Mouse (Mus musculus) forebrain, postnatal 0 days (tissue): Measurements from ENCODE around the gene Srrm3. TPM values are rescaled to one million over a fixed set of nuclear protein-coding genes. Genes with fewer than 3 reads are reported as not detected.

Source experiments
- ATAC-seq: fragments of 200-750 bp; cut with Nextera tagmentation; 2 replicates; pipeline ENCODE4 v1.8.0; 2017; ENCODE audit warnings: mild to moderate bottlenecking, moderate library complexity
- DNase-seq: peaks from one replicate; pipeline ENCODE4 v3.0.0-alpha.2; 2015
- H3K27ac ChIP-seq: fragments of 300-500 bp; sonication (generic); 2 replicates; pipeline ENCODE4 v1.5.1; 2014; ENCODE audit warnings: low read depth, mild to moderate bottlenecking, antibody characterized with exemption, low read length, moderate library complexity, mixed read lengths
- H3K27me3 ChIP-seq: fragments of 300-500 bp; sonication (generic); 2 replicates; pipeline ENCODE4 v1.6.1; 2014; ENCODE audit warnings: mild to moderate bottlenecking, low read length, mixed read lengths; ENCODE audit not compliant: insufficient read depth
- H3K36me3 ChIP-seq: fragments of 300-500 bp; sonication (generic); 2 replicates; pipeline ENCODE4 v1.6.1; 2014; ENCODE audit warnings: mild to moderate bottlenecking, moderate library complexity; ENCODE audit not compliant: insufficient read depth
- H3K4me1 ChIP-seq: fragments of 300-500 bp; sonication (generic); 2 replicates; pipeline ENCODE4 v1.6.1; 2014; ENCODE audit warnings: antibody characterized with exemption; ENCODE audit not compliant: insufficient read depth
- H3K4me2 ChIP-seq: fragments of 300-500 bp; sonication (generic); 2 replicates; pipeline ENCODE4 v1.6.1; 2014; ENCODE audit warnings: low read depth, mild to moderate bottlenecking, moderate library complexity
- H3K4me3 ChIP-seq: fragments of 300-500 bp; sonication (generic); 2 replicates; pipeline ENCODE4 v1.5.1; 2014; ENCODE audit warnings: low read depth, low read length, mixed read lengths
- H3K9ac ChIP-seq: fragments of 300-500 bp; sonication (generic); 2 replicates; pipeline ENCODE4 v1.6.1; 2014; ENCODE audit warnings: mild to moderate bottlenecking
- H3K9me3 ChIP-seq: fragments of 300-500 bp; sonication (generic); 2 replicates; pipeline ENCODE4 v1.6.1; 2016; ENCODE audit warnings: low read length
- CTCF ChIP-seq: sonication (generic); IDR thresholded peaks from 2 replicates; pipeline ENCODE4 v1.5.1; 2016; ENCODE audit warnings: antibody characterized with exemption, control low read depth, low read depth
- WGBS: fragments of 180-500 bp; shearing (Covaris S2); extraction: QIAGEN DNeasy Blood & Tissue Kit; methylation state at CpG from one replicate; pipeline ENCODE4 v1.1.7; 2014; 5-methylcytosine and 5-hydroxymethylcytosine counted together
- polyA plus RNA-seq: library from polyadenylated mRNA; unstranded; fragments of >200 nt; fragmentation: Nextera tagmentation; extraction: Ambion mirVana; gene quantifications from 2 replicates; pipeline ENCODE4 v1.2.1, GENCODE M21; 2015
- total RNA-seq: library from RNA; depleted of rRNA; stranded (reverse); fragments of >200 nt; gene quantifications from 2 replicates; pipeline ENCODE4 v1.2.3, GENCODE M21; 2014

Gene Srrm3
- total and polyA plus RNA-seq, 2 experiments from 2014 or later = 44.6 to 70.5 TPM

DNA sequence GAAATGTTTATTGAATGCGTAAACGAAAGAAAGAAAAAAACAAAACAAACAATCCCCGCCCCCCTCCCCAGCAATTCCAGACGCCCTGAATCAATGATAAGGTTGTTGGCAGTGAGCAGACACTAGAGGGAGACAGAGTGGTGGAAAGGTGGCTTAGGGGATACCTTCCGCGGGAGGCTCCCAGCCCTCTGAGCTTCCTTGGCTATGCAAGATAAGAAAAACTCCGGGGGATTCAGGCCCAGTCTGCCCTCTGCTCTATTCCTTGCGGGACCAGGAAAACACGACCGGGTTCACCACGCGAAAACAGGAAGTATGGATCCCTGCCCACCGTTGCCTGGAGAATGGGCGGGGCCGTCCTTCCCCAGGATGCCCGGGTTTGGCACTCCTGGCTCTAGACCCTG is 71.1 kb downstream of the Srrm3 start:
- Histone ChIP-seq H3K4me1 (no peaks in the 10 kb centered on the region), H3K9ac (peak overlapping the region; percentile 42; the same call in 1 of the 2 replicates), H3K27me3 (no peaks in the 10 kb centered on the region), H3K4me3 (peak overlapping the region; percentile 30), H3K27ac (peak overlapping the region; percentile 9; the same call in 1 of the 2 replicates), H3K9me3 (no peaks in the 10 kb centered on the region), H3K4me2 (peak overlapping the region; percentile 60), H3K36me3 (peaks cover 6% of the 10 kb centered on the region; the same call in 1 of the 2 replicates)
- ATAC-seq (peak; percentile 72), DNase-seq (peak; percentile 84)
- WGBS = 2% methylated on average over 16 of the region's 16 CpGs
- TF ChIP-seq CTCF = peak; percentile 77

DNA sequence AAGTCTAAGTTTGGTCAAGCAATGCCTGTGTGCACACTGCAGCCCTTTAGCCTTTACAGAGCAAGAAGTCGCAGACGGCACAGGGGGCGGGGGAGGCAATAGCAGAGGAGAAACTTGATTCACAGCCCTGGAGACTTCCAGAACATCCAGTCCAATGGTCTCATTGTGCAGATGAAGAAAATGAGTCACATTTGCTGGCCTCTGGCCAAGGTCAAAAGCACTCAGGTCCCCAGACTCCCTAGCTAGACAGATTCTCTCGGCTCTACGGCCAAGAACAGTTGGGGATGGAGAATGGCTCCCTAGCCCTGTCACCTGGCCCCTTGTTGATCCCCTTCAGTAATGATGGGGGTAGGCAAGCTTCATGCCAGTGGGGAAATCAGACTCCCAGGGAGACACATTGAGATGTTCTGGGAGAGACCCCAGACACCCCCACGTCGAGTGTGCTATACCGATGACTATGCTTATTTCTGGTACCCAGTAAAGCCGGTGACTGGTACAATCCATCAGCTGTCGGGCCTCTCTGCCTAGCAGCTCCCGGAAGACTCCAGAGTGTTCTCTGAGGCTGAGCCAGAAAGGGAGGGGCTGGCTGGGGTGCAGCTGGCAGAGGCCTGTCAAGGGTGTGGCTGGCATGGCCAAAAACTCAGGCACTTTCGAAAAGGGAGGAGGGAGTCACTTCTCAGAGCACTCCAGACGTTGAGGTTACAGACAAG is 72.9 kb downstream of the Srrm3 start:
- H3K36me3 ChIP-seq = no peaks in the 10 kb centered on the region
- TF ChIP-seq CTCF = no peak
- H3K4me2 ChIP-seq = no peak overlapping the region
- peak; percentile 62 for ATAC-seq
- no peak overlapping the region for H3K4me3 ChIP-seq
- no peak overlapping the region for H3K27ac ChIP-seq
- no peaks in the 10 kb centered on the region for H3K4me1 ChIP-seq
- WGBS = 39% methylated on average over 13 of the region's 13 CpGs
- no peak overlapping the region for H3K9ac ChIP-seq
- peak; percentile 60 for DNase-seq
- H3K9me3 ChIP-seq = no peaks in the 10 kb centered on the region
- no peaks in the 10 kb centered on the region for H3K27me3 ChIP-seq

DNA sequence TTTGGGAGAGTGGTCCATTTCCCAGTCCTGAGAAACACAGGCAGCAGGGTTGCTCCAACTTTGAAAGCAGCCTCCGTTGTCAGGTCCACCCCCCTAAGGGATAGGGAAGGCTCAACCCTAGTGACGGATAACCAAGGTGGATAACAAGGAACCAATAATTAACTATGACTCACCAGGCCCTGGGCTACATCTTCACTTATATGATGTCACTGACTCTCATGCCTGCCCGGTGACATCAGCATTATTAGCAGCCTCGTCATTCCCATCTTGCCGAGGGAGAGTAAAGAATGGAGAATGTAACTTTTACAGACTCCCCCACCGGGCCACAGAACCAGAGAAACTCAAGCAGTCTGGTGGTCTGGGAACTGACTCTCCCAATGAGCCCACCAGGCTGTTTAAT is 78.0 kb downstream of the Srrm3 start:
- Histone ChIP-seq H3K36me3 (no peaks in the 10 kb centered on the region), H3K4me1 (no peaks in the 10 kb centered on the region), H3K9me3 (no peaks in the 10 kb centered on the region), H3K27me3 (peaks cover 6% of the 10 kb centered on the region), H3K9ac (no peak overlapping the region), H3K27ac (no peak overlapping the region), H3K4me3 (no peak overlapping the region), H3K4me2 (no peak overlapping the region)
- WGBS = 63% methylated on average over 6 of the region's 6 CpGs
- DNase-seq (no peak), ATAC-seq (no peak)
- no peak for TF ChIP-seq CTCF

DNA sequence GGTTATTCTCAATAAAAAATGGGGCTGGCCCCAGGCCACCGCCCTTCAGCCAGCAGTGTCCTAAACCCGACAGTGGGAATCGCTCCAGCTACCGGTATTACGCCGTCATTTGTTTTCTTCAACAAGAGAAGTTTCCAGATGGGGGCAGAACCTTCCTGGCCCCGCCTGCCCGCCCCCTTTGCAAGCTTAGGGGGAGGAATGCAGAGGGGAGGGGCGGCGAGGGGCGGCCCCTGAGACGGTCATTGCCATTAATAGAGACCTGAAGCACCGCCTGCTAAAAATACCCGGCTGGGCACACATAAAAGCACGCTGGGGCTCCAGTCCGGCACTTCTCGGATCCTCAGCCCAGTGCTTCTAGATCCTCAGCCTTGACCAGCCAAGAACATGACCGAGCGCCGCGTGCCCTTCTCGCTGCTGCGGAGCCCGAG is 81.0 kb downstream of the Srrm3 start, which contains the start of gene Hspb1:
TSS of gene Hspb1 (plus strand) at position 245 of the 428 bp plus-strand sequence.
- Histone ChIP-seq H3K9me3 (no peaks in the 10 kb centered on the region), H3K4me2 (peak within 1 kb of the TSS; percentile 25), H3K4me1 (no peaks in the 10 kb centered on the region), H3K4me3 (peak within 1 kb of the TSS; percentile 6; the same call in 1 of the 2 replicates), H3K9ac (no peak within 1 kb of the TSS), H3K27ac (no peak within 1 kb of the TSS), H3K27me3 (peaks cover 14% of the 10 kb centered on the region), H3K36me3 (no peaks in the 10 kb centered on the region)
- 2% methylated on average over 22 of the region's 24 CpGs for WGBS
- DNase-seq (no peak), ATAC-seq (no peak)
- TF ChIP-seq CTCF = no peak

DNA sequence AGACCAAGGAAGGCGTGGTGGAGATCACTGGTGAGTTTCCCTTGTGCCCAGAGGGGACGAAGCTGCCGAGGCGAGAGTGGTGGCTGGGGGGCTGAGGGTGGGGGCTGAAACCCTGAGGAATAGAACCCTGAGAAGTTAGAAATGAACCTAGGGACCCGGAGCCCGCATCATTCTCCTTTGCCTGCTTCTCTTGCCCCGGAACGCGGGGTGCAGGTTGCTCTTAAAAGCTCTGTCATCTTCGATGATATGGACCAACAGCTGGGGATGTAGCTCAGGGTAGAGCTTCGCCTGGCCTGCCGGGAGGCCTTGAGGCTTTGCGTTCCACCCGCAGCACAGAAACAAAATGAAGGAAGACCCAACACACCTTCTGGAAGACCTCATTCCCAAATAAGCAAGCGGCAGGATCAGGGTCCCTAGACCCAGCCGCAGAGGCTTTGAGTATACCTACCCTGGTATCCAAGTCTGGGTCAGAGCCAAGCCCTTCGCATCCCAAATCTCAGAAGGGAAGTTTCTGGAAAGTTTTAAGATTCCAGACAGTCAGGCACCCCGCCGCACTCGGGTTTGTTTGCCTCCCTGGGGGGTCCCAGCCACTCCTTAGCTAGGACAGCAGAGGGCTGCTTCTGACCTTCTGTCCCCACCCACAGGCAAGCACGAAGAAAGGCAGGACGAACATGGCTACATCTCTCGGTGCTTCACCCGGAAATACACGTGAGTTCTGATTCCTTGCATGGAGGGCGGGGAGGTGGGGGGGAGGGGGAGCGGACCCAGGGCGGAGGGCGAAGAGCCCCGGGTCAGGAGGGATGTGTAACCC is 81.9 kb downstream of the Srrm3 start:
- Histone ChIP-seq H3K36me3 (no peaks in the 10 kb centered on the region), H3K27ac (no peak overlapping the region), H3K4me3 (no peak overlapping the region), H3K4me1 (no peaks in the 10 kb centered on the region), H3K9ac (no peak overlapping the region), H3K9me3 (no peaks in the 10 kb centered on the region), H3K27me3 (peaks cover 14% of the 10 kb centered on the region), H3K4me2 (peak overlapping the region; percentile 7; the same call in 1 of the 2 replicates)
- 7% methylated on average over 29 of the region's 30 CpGs for WGBS
- DNase-seq (no peak), ATAC-seq (no peak)
- no peak for TF ChIP-seq CTCF

DNA sequence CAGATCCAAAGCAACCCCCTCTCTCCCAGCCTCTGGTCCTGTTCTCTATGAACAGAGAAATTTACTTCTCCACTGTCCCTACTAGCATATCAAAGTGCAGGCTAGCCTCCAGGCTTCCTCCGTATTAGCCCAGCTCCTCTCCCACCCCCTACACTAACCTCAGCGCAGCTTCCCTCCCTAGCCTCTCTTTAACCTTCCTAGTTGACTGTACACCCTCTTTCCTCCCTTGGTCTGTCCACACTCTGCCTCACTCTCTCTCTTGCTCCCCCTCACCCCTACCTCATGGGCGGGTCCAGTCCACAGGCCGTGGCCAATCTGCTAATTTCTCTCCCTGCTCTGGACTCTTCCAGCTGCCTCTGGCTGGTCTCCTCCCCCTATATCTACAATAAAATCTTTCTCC is 83.6 kb downstream of the Srrm3 start:
- Histone ChIP-seq H3K36me3 (no peaks in the 10 kb centered on the region), H3K4me3 (no peak overlapping the region), H3K9ac (no peak overlapping the region), H3K27me3 (peaks cover 14% of the 10 kb centered on the region), H3K4me2 (no peak overlapping the region), H3K27ac (no peak overlapping the region), H3K4me1 (no peaks in the 10 kb centered on the region), H3K9me3 (no peaks in the 10 kb centered on the region)
- 53% methylated on average over 4 of the region's 4 CpGs for WGBS
- no peak for ATAC-seq
- DNase-seq = no peak
- TF ChIP-seq CTCF = no peak

DNA sequence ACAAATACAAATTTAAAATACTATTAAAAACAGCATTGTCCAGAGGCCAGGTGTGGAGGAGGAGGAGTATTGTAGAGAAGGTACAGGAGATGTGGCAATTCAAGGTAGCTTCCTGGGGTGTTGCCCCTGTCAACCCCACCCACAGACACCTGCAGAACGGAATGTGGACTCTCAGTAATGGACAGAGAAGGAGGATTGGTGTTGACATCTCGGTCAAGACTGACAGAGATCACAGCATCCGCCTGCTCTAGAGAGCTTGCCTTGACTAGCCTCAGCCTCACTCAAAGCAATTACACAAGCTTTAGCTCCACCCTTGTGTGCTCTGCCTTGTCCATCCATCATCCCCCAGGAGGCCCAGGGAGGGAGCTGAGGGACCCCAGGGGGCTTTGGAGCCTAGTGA is 84.2 kb downstream of the Srrm3 start:
- no peak for ATAC-seq
- peaks cover 14% of the 10 kb centered on the region for H3K27me3 ChIP-seq
- no peak overlapping the region for H3K4me2 ChIP-seq
- WGBS = 75% methylated on average over 3 of the region's 3 CpGs
- no peaks in the 10 kb centered on the region for H3K9me3 ChIP-seq
- H3K4me3 ChIP-seq = no peak overlapping the region
- no peak for TF ChIP-seq CTCF
- no peaks in the 10 kb centered on the region for H3K36me3 ChIP-seq
- no peak for DNase-seq
- no peak overlapping the region for H3K27ac ChIP-seq
- no peak overlapping the region for H3K9ac ChIP-seq
- no peaks in the 10 kb centered on the region for H3K4me1 ChIP-seq
